Mouse (Mus musculus): ENCODE measurements at regions not wholly inside any gene's neighbourhood (a gene's known extent, or its start where the extent isn't known, plus 50 kb on each side); places are given as distances from the start of the nearest gene placed in this dataset.

GRCm38 (mm10) chr9:61748416-61748815 is 165.9 kb downstream of the Rplp1 start:
- TF ChIP-seq POLR2A (IDR thresholded peaks at IDR 0.05; ENCODE audit: low read depth, low read length) (no peak), CTCF (conservative IDR thresholded peaks at IDR 0.05; ENCODE audit: insufficient read depth, insufficient read length, low read depth, low read length) (no peak)
